Mouse (Mus musculus) erythroblast, adult 5-6 weeks (primary cell): ENCODE results near the gene Itih3. TPM values are rescaled to one million over a fixed set of nuclear protein-coding genes. Genes with fewer than 3 reads are reported as not detected.

Experiments
- ATAC-seq: replicated peaks from 2 replicates; pipeline ENCODE4 v1.8.0; 2016; ENCODE audit warnings: moderate number of reproducible peaks, mild to moderate bottlenecking, moderate TSS enrichment, inconsistent platforms; ENCODE audit not compliant: poor library complexity, low FRiP score, severe bottlenecking
- total RNA-seq, 2 experiments: library from RNA; stranded (forward) in 1 of 2; stranded (reverse) in 1 of 2; fragments of 150-400 nt in 1 of 2; fragments of 200-764, 138-1000 nt in 1 of 2; gene quantifications; 2 replicates each; pipeline versions ENCODE4 v1.2.3 to v1.2.4; 2015 to 2017; ENCODE audit warnings: low replicate concordance in 2 of 2

Gene Itih3
- total RNA-seq, 2 experiments from 2014 or later = not detected

GRCm38 (mm10) chr14:30904307-30904706 lies 19.3 kb downstream of the Itih3 start:
- ATAC-seq = no peak

GRCm38 (mm10) chr14:30903036-30903435 lies 20.5 kb downstream of the Itih3 start:
- ATAC-seq = no peak

- no peak for ATAC-seq
Observed at GRCm38 (mm10) chr14:30902628-30903027, 20.9 kb downstream of the Itih3 start.

- no peak for ATAC-seq
Observed at GRCm38 (mm10) chr14:30899972-30900371, 23.6 kb downstream of the Itih3 start.

- ATAC-seq = no peak
Observed at GRCm38 (mm10) chr14:30888271-30888732, 35.3 kb downstream of the Itih3 start.

GRCm38 (mm10) chr14:30886204-30886603 lies 37.4 kb downstream of the Itih3 start, which contains the start of gene Itih4:
Gene Itih4 (plus strand): TSS chr14:30886476.
- no peak for ATAC-seq

- no peak for ATAC-seq
Observed at GRCm38 (mm10) chr14:30885298-30885697, 38.3 kb downstream of the Itih3 start.

- no peak for ATAC-seq
Observed at GRCm38 (mm10) chr14:30881718-30882108, 41.8 kb downstream of the Itih3 start.

- no peak for ATAC-seq
Observed at GRCm38 (mm10) chr14:30880811-30881717, 42.5 kb downstream of the Itih3 start.

- no peak for ATAC-seq
Observed at GRCm38 (mm10) chr14:30880251-30880650, 43.3 kb downstream of the Itih3 start.

- ATAC-seq = no peak
Observed at GRCm38 (mm10) chr14:30879794-30880193, 43.8 kb downstream of the Itih3 start.

GRCm38 (mm10) chr14:30878958-30879571 lies 44.5 kb downstream of the Itih3 start, which contains the start of gene Mustn1:
Gene Mustn1 (plus strand): TSS chr14:30879200.
- ATAC-seq = no peak

- no peak for ATAC-seq
Observed at GRCm38 (mm10) chr14:30877827-30878226, 45.7 kb downstream of the Itih3 start.

- no peak for ATAC-seq
Observed at GRCm38 (mm10) chr14:30876451-30876850, 47.1 kb downstream of the Itih3 start.

- no peak for ATAC-seq
Observed at GRCm38 (mm10) chr14:30875955-30876354, 47.6 kb downstream of the Itih3 start.

GRCm38 (mm10) chr14:30875130-30875865 lies 48.3 kb downstream of the Itih3 start:
- ATAC-seq = no peak

- ATAC-seq = no peak
Observed at GRCm38 (mm10) chr14:30874095-30874700, 49.4 kb downstream of the Itih3 start.

- ATAC-seq = no peak
Observed at GRCm38 (mm10) chr14:30870206-30871147, 53.1 kb downstream of the Itih3 start.

- ATAC-seq = no peak
Observed at GRCm38 (mm10) chr14:30869391-30869801, 54.2 kb downstream of the Itih3 start.
